Mouse (Mus musculus): ENCODE measurements around the gene Cep131. TPM values are rescaled to one million over a fixed set of nuclear protein-coding genes. Genes with fewer than 3 reads are reported as not detected.

Cep131 gene
- total and polyA plus RNA-seq, 3 experiments, result 6.5 to 10.7 (median 9.3) TPM

DNA sequence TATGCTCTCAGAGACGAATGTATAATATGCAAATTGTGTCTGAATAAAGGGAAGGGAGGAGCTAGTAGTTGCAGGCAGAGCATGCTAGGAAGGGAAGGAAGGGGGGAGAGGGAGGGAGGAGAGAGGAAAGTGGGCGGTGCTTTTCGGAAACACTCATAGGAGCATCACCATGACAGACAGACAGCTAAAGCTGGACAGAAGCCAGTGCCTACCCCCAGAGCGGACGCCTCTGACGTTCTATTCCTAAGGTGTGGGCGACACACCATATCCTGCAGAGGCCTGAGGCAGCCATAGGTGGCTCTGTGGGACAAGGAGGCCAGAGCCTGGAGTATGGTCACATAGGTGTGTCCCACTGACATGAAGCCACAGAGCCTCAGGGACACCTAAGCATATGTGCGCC, 46.2 kb downstream of the Cep131 start:
- no peaks in the 10 kb centered on the region for H3K79me2 ChIP-seq (replicated peaks; ENCODE audit: control insufficient read depth, insufficient read depth, low read length)
- no peak for DNase-seq
- H3K27me3 ChIP-seq (ENCODE audit: control insufficient read depth, insufficient read depth, low read length), result no peaks in the 10 kb centered on the region
- peak overlapping the region; percentile 85 for H3K27ac ChIP-seq
- TF ChIP-seq POLR2A (IDR thresholded peaks at IDR 0.05; ENCODE audit: insufficient read depth, low read depth, low read length), result no peak
- no peak for TF ChIP-seq CTCF (IDR thresholded peaks at IDR 0.05)
- TF ChIP-seq EP300 (IDR thresholded peaks at IDR 0.05; ENCODE audit: insufficient read depth, low read depth, low read length), result no peak
- intact Hi-C loops (cut with DNase I), result no loop called here
- no peaks in the 10 kb centered on the region for H3K36me3 ChIP-seq (ENCODE audit: control insufficient read depth, insufficient read depth, low read length)
- peaks cover 26% of the 10 kb centered on the region for H3K4me1 ChIP-seq (ENCODE audit: control insufficient read depth, insufficient read depth, low read length)
- no peak overlapping the region for H3K9ac ChIP-seq (ENCODE audit: low read depth, low read length)
- no peak overlapping the region for H3K4me3 ChIP-seq
- 52% methylated on average over 8 of the region's 8 CpGs for WGBS

DNA sequence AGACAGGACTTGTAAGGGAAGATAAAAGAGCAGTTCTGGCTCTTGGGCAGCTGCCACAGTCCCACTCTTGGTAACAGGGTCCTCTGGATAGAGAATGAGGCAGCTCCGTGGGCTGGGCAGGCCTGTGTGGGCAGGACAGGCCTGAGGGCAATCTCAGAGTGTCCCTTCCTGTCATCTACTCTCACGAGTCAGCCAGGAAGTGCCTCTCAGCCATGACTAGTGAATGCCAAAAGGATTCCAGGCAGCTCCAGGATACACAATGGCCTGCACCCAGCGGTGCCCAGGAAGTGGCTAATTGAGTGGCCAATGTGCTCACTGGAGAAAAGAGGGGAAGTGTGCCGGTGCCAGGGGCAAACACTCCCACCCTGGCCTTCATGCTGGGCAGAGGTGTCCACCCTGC, 47.0 kb downstream of the Cep131 start:
- Histone ChIP-seq H3K9ac (ENCODE audit: low read depth, low read length) (no peak overlapping the region), H3K36me3 (ENCODE audit: control insufficient read depth, insufficient read depth, low read length) (no peaks in the 10 kb centered on the region), H3K4me1 (ENCODE audit: control insufficient read depth, insufficient read depth, low read length) (peaks cover 26% of the 10 kb centered on the region), H3K79me2 (replicated peaks; ENCODE audit: control insufficient read depth, insufficient read depth, low read length) (no peaks in the 10 kb centered on the region), H3K27ac (peak overlapping the region; percentile 85), H3K27me3 (ENCODE audit: control insufficient read depth, insufficient read depth, low read length) (no peaks in the 10 kb centered on the region), H3K4me3 (no peak overlapping the region)
- peak; percentile 42 to 45 for DNase-seq
- TF ChIP-seq EP300 (IDR thresholded peaks at IDR 0.05; ENCODE audit: insufficient read depth, low read depth, low read length) (no peak), POLR2A (IDR thresholded peaks at IDR 0.05; ENCODE audit: insufficient read depth, low read depth, low read length) (no peak), CTCF (IDR thresholded peaks at IDR 0.05) (no peak)
- 7% methylated on average over 4 of the region's 4 CpGs for WGBS
- intact Hi-C loops (cut with DNase I), result no loop called here

DNA sequence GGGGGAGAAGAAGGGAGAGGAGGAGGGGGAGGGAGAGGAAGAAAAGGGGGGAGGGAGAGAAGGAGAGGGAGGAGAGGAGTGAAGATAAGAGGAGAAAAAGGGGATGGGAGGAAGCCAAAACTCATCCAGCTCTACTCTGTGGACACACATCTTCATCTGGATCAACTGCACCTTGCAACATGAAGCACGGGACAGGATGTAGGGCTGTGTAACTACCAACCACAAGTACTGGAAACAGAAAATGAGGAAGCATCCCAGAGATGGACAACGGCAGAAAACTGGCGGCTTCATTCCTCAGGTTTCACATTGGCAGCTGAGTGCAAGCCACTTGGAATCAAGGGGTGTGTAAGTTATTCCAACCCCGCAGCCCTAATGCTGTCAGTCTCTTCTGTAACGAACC, 51.9 kb downstream of the Cep131 start:
- WGBS, result 63% methylated on average over 5 of the region's 5 CpGs
- no peaks in the 10 kb centered on the region for H3K27me3 ChIP-seq (ENCODE audit: control insufficient read depth, insufficient read depth, low read length)
- no peak overlapping the region for H3K9ac ChIP-seq (ENCODE audit: low read depth, low read length)
- no peak overlapping the region for H3K4me3 ChIP-seq
- no peaks in the 10 kb centered on the region for H3K36me3 ChIP-seq (ENCODE audit: control insufficient read depth, insufficient read depth, low read length)
- no peaks in the 10 kb centered on the region for H3K79me2 ChIP-seq (replicated peaks; ENCODE audit: control insufficient read depth, insufficient read depth, low read length)
- no peak for TF ChIP-seq POLR2A (IDR thresholded peaks at IDR 0.05; ENCODE audit: insufficient read depth, low read depth, low read length)
- intact Hi-C loops (cut with DNase I), result no loop called here
- H3K4me1 ChIP-seq (ENCODE audit: control insufficient read depth, insufficient read depth, low read length), result peaks cover 6% of the 10 kb centered on the region
- no peak for DNase-seq
- no peak overlapping the region for H3K27ac ChIP-seq

DNA sequence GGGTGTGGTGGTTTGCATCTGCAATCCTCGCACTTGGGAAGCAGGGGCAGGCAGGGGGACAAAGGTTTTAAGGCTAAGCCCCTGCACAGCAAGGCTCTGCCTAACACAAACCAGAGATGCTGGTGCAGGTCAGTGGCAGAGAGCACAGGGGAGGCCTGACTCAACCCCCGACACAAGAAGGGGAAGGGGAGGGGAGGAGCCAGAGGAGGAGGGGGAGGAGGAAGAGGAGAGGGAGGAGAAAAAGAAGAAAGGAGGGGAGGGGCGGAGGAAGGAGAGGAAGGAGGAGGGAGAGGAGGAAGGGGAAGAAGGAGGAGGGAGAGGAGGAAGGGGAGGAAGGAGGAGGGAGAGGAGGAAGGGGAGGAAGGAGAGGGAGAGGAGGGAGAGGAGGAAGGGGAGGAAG, 52.3 kb downstream of the Cep131 start:
- no peaks in the 10 kb centered on the region for H3K27me3 ChIP-seq (ENCODE audit: control insufficient read depth, insufficient read depth, low read length)
- WGBS, result 58% methylated on average over 3 of the region's 3 CpGs
- intact Hi-C loops (cut with DNase I), result no loop called here
- no peaks in the 10 kb centered on the region for H3K36me3 ChIP-seq (ENCODE audit: control insufficient read depth, insufficient read depth, low read length)
- H3K4me1 ChIP-seq (ENCODE audit: control insufficient read depth, insufficient read depth, low read length), result peaks cover 1% of the 10 kb centered on the region
- H3K9ac ChIP-seq (ENCODE audit: low read depth, low read length), result no peak overlapping the region
- DNase-seq, result no peak
- no peaks in the 10 kb centered on the region for H3K79me2 ChIP-seq (replicated peaks; ENCODE audit: control insufficient read depth, insufficient read depth, low read length)
- H3K4me3 ChIP-seq, result no peak overlapping the region
- no peak overlapping the region for H3K27ac ChIP-seq
- no peak for TF ChIP-seq EP300 (IDR thresholded peaks at IDR 0.05; ENCODE audit: insufficient read depth, low read depth, low read length)
- no peak for TF ChIP-seq POLR2A (IDR thresholded peaks at IDR 0.05; ENCODE audit: insufficient read depth, low read depth, low read length)
- no peak for TF ChIP-seq CTCF (IDR thresholded peaks at IDR 0.05)

DNA sequence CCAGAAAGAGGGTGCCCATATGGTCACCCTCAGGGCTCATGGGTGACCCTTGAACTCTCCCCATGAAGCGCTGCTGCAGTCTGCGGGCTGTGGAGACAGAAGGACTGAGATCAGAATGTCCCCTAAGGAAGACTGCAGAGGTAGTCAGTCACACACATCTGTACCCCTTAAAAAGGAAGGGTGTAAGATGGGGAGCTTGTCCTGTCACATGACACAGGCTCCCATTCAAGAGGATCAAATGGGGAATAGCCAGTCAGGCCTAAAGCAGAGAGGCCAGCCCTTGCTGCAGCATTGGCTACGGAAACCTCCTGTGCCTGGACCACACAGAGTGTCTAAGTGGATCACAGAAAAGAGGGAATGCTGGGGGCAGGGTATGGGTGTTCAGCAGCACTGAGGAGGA, 53.2 kb downstream of the Cep131 start:
- Histone ChIP-seq H3K9ac (ENCODE audit: low read depth, low read length) (no peak overlapping the region), H3K79me2 (replicated peaks; ENCODE audit: control insufficient read depth, insufficient read depth, low read length) (no peaks in the 10 kb centered on the region), H3K27me3 (ENCODE audit: control insufficient read depth, insufficient read depth, low read length) (no peaks in the 10 kb centered on the region), H3K4me1 (ENCODE audit: control insufficient read depth, insufficient read depth, low read length) (no peaks in the 10 kb centered on the region), H3K4me3 (no peak overlapping the region), H3K36me3 (ENCODE audit: control insufficient read depth, insufficient read depth, low read length) (no peaks in the 10 kb centered on the region), H3K27ac (no peak overlapping the region)
- TF ChIP-seq POLR2A (IDR thresholded peaks at IDR 0.05; ENCODE audit: insufficient read depth, low read depth, low read length) (no peak), CTCF (IDR thresholded peaks at IDR 0.05) (no peak), EP300 (IDR thresholded peaks at IDR 0.05; ENCODE audit: insufficient read depth, low read depth, low read length) (no peak)
- intact Hi-C loops (cut with DNase I), result no loop called here
- no peak for DNase-seq
- 93% methylated on average over 3 of the region's 3 CpGs for WGBS

DNA sequence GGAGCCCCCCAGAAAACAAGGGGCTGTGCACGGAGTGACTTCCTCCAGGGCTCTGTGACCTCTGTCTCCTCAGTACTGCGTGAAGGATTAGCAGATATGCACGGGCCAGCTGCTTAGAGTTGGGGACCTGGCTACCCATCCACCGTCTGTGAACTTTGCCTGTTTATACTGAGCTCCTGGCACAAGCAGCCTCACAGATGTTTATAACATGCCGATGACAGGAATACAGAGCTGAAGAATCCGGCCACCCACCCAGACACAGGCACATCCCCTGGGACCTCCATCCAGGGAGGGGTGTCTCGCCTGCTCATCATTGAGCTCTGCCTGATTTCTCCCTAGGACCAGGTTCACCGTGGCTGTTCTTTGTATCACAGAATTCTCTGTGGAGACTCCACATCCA, 54.6 kb downstream of the Cep131 start:
- no peaks in the 10 kb centered on the region for H3K27me3 ChIP-seq (ENCODE audit: control insufficient read depth, insufficient read depth, low read length)
- WGBS, result 51% methylated on average over 8 of the region's 8 CpGs
- H3K79me2 ChIP-seq (replicated peaks; ENCODE audit: control insufficient read depth, insufficient read depth, low read length), result no peaks in the 10 kb centered on the region
- no peak for TF ChIP-seq EP300 (IDR thresholded peaks at IDR 0.05; ENCODE audit: insufficient read depth, low read depth, low read length)
- TF ChIP-seq POLR2A (IDR thresholded peaks at IDR 0.05; ENCODE audit: insufficient read depth, low read depth, low read length), result no peak
- no peak for TF ChIP-seq CTCF (IDR thresholded peaks at IDR 0.05)
- DNase-seq, result no peak
- intact Hi-C loops (cut with DNase I), result no loop called here
- no peaks in the 10 kb centered on the region for H3K36me3 ChIP-seq (ENCODE audit: control insufficient read depth, insufficient read depth, low read length)
- no peak overlapping the region for H3K9ac ChIP-seq (ENCODE audit: low read depth, low read length)
- no peaks in the 10 kb centered on the region for H3K4me1 ChIP-seq (ENCODE audit: control insufficient read depth, insufficient read depth, low read length)
- H3K27ac ChIP-seq, result no peak overlapping the region
- H3K4me3 ChIP-seq, result no peak overlapping the region

All from heart, adult 2 months (tissue).